Mouse (Mus musculus): ENCODE measurements around the gene Vmn1r232. TPM values are rescaled to one million over a fixed set of nuclear protein-coding genes. Genes with fewer than 3 reads are reported as not detected.

The Vmn1r232 gene
- polyA plus RNA-seq (2012; fragmentation: generic; extraction: Trizol) = not detected

DNA sequence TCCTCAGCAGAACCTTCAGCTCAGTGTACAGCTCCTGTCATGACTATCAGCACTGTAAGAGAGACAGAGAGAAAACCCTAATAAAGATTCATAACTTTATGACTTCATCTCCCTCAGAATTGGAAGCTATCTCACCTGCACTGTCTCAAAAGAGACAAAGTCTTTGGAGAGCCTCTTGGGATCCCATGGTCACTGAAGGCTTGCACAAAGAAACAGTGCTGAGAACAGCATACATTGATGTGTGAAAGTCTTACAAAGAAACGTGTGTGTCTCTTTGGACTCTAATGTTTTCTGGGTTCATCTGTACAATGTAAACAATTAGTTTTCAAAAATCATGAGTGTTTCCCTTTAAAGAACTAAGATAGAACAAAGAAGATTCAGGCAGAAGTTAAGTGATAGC, at the start of gene Vmn1r232:
TSS of gene Vmn1r232 (minus strand) at position 101 of the 400 bp plus-strand sequence.
- TF ChIP-seq MYOD1 (IDR thresholded peaks at IDR 0.05; ENCODE audit: control insufficient read depth in 1 of 3, insufficient read length in 2 of 3, low read depth in 2 of 3) (no peak), MYOG (IDR thresholded peaks at IDR 0.05; ENCODE audit: control insufficient read depth in 1 of 3, insufficient read depth in 1 of 3, insufficient read length in 2 of 3, low read depth in 2 of 3) (no peak)
- no peak within 1 kb of the TSS for H3K4me2 ChIP-seq (ENCODE audit: low read depth)
- H3K27me3 ChIP-seq (ENCODE audit: control insufficient read depth, insufficient read depth, insufficient read length) = no peaks in the 10 kb centered on the region
- no peak within 1 kb of the TSS for H3ac ChIP-seq (ENCODE audit: control insufficient read depth, insufficient read length)
- H3K36me3 ChIP-seq (ENCODE audit: control insufficient read depth, insufficient read depth) = no peaks in the 10 kb centered on the region
- H3K79me2 ChIP-seq (ENCODE audit: control insufficient read depth, insufficient read depth) = no peaks in the 10 kb centered on the region
- H3K4me3 ChIP-seq = no peak within 1 kb of the TSS

DNA sequence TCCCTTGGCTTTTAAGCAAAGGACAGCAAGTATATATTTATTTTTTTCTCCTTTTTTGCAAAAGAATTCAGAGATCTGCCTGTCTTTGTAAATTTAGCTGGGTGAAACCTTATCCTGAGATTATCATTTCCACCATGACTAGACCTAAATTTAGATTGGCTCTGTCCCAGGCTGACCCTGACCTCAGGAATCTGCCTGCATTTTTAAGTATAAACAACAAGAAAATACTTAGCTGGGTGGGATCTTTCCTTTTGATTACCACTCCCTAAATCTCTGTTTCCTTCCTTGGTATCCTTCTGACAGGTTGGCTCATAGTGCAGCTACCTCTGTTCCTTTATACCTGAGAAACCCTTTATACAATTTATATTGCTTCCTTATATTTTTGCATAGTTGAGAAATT, 47.2 kb upstream of the Vmn1r232 start:
- Histone ChIP-seq H3K27me3 (ENCODE audit: control insufficient read depth, insufficient read depth, insufficient read length) (no peaks in the 10 kb centered on the region), H3ac (ENCODE audit: control insufficient read depth, insufficient read length) (no peak overlapping the region), H3K4me3 (no peak overlapping the region), H3K79me2 (ENCODE audit: control insufficient read depth, insufficient read depth) (no peaks in the 10 kb centered on the region), H3K36me3 (ENCODE audit: control insufficient read depth, insufficient read depth) (peaks cover 51% of the 10 kb centered on the region), H3K4me2 (ENCODE audit: low read depth) (no peak overlapping the region)
- TF ChIP-seq E2F4 (IDR thresholded peaks at IDR 0.05; ENCODE audit: insufficient read depth) (no peak), TCF12 (IDR thresholded peaks at IDR 0.05; ENCODE audit: insufficient read depth, poor library complexity, severe bottlenecking) (no peak), SRF (IDR thresholded peaks at IDR 0.05; ENCODE audit: control insufficient read depth, insufficient read length, low read depth) (no peak), USF1 (IDR thresholded peaks at IDR 0.05; ENCODE audit: low read depth) (no peak), POLR2A (IDR thresholded peaks at IDR 0.05; ENCODE audit: insufficient read length, low read depth) (no peak)

DNA sequence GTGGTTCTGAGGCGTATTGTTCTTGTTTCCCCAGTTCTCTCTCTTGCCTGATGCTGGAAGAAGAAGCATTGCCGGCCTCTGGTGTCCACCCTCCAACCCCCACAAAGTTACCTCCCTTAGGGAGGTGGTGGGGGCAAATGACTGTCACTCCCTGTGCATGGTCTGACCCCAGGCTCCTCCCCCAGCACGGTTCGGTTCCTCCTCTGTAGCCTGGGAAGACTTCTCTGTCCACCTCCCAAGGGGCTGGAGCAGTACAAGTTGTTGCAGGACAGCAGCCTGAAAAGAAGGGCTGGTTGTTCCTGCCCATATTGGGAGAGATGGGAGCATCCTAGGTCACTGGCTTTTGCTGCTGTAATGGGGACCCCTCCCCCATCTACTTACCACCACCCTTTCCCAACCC, 45.9 kb upstream of the Vmn1r232 start:
- H3K4me2 ChIP-seq (ENCODE audit: low read depth) = no peak overlapping the region

DNA sequence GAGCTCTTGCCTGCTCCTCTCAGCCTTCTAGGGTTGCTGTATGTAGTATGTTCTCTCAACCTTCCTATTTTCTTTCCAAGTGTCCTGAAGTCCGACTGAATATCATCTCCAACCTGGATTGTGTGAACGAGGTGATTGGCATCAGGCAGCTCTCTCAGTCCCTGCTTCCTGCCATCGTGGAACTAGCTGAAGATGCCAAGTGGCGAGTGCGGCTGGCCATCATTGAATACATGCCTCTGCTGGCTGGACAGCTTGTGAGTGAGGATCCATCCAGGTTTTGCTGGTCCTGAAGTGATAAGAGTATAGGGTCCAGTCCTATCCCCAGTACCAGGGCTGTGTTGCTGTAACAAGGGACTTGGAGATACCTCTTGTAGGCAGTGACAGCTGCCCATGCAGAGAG, 40.9 kb upstream of the Vmn1r232 start:
- H3K4me2 ChIP-seq (ENCODE audit: low read depth) = no peak overlapping the region
- H3K79me2 ChIP-seq (ENCODE audit: control insufficient read depth, insufficient read depth) = no peaks in the 10 kb centered on the region
- H3K36me3 ChIP-seq (ENCODE audit: control insufficient read depth, insufficient read depth) = peaks cover 88% of the 10 kb centered on the region
- no peak overlapping the region for H3ac ChIP-seq (ENCODE audit: control insufficient read depth, insufficient read length)
- TF ChIP-seq MYOG (IDR thresholded peaks at IDR 0.05; ENCODE audit: control insufficient read depth in 1 of 3, insufficient read depth in 1 of 3, insufficient read length in 2 of 3, low read depth in 2 of 3) = no peak
- TF ChIP-seq TCF3 (IDR thresholded peaks at IDR 0.05; ENCODE audit: insufficient read length, low read depth) = no peak
- no peak for TF ChIP-seq E2F4 (IDR thresholded peaks at IDR 0.05; ENCODE audit: insufficient read depth)
- no peak for TF ChIP-seq TCF12 (IDR thresholded peaks at IDR 0.05; ENCODE audit: insufficient read depth, poor library complexity, severe bottlenecking)
- TF ChIP-seq POLR2A (IDR thresholded peaks at IDR 0.05; ENCODE audit: insufficient read length, low read depth) = no peak
- TF ChIP-seq POLR2AphosphoS2 (IDR thresholded peaks at IDR 0.05; ENCODE audit: insufficient read length, low read depth) = no peak
- no peak for TF ChIP-seq USF1 (IDR thresholded peaks at IDR 0.05; ENCODE audit: low read depth)
- no peaks in the 10 kb centered on the region for H3K27me3 ChIP-seq (ENCODE audit: control insufficient read depth, insufficient read depth, insufficient read length)
- H3K4me3 ChIP-seq = no peak overlapping the region

More for the DNA sequence above, 45.9 kb upstream of the Vmn1r232 start:
- no peak overlapping the region for H3K4me3 ChIP-seq
- no peaks in the 10 kb centered on the region for H3K27me3 ChIP-seq (ENCODE audit: control insufficient read depth, insufficient read depth, insufficient read length)
- peaks cover 64% of the 10 kb centered on the region for H3K36me3 ChIP-seq (ENCODE audit: control insufficient read depth, insufficient read depth)
- TF ChIP-seq CEBPB (IDR thresholded peaks at IDR 0.05; ENCODE audit: insufficient read depth, poor library complexity, severe bottlenecking) = no peak
- no peak overlapping the region for H3ac ChIP-seq (ENCODE audit: control insufficient read depth, insufficient read length)
- H3K79me2 ChIP-seq (ENCODE audit: control insufficient read depth, insufficient read depth) = no peaks in the 10 kb centered on the region

DNA sequence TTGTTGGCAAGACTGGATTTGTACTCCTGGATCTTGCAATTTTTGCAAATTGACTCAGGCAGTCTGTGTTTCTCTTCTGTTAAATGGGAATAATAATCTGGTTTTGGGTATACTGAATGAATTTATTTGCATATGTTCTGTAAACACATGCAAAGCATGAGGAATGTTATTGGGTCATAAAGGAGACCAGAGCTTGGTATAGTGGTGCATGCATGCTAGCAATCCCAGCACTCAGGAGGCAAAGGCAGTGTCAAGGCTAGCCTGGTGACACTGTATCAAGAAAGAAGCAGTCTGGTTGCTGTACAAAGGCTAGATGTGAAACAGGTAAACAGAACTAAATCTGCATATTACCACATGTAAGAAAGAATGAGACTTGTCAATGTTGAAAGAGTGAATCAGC, 27.1 kb upstream of the Vmn1r232 start:
- H3K27me3 ChIP-seq (ENCODE audit: control insufficient read depth, insufficient read depth, insufficient read length) = no peaks in the 10 kb centered on the region
- H3ac ChIP-seq (ENCODE audit: control insufficient read depth, insufficient read length) = no peak overlapping the region
- H3K36me3 ChIP-seq (ENCODE audit: control insufficient read depth, insufficient read depth) = peaks cover 5% of the 10 kb centered on the region
- H3K79me2 ChIP-seq (ENCODE audit: control insufficient read depth, insufficient read depth) = peaks cover 60% of the 10 kb centered on the region
- peak overlapping the region; percentile 97 for H3K4me3 ChIP-seq
- peak overlapping the region; percentile 82 for H3K4me2 ChIP-seq (ENCODE audit: low read depth)
- TF ChIP-seq TCF3 (IDR thresholded peaks at IDR 0.05; ENCODE audit: insufficient read length, low read depth) = no peak
- no peak for TF ChIP-seq USF1 (IDR thresholded peaks at IDR 0.05; ENCODE audit: low read depth)
- no peak for TF ChIP-seq MYOD1 (IDR thresholded peaks at IDR 0.05; ENCODE audit: control insufficient read depth in 1 of 3, insufficient read length in 2 of 3, low read depth in 2 of 3)
- no peak for TF ChIP-seq POLR2A (IDR thresholded peaks at IDR 0.05; ENCODE audit: insufficient read length, low read depth)
- TF ChIP-seq POLR2AphosphoS2 (IDR thresholded peaks at IDR 0.05; ENCODE audit: insufficient read length, low read depth) = no peak
- TF ChIP-seq SRF (IDR thresholded peaks at IDR 0.05; ENCODE audit: control insufficient read depth, insufficient read length, low read depth) = no peak
- TF ChIP-seq REST (IDR thresholded peaks at IDR 0.05; ENCODE audit: insufficient read depth, insufficient read length) = no peak
- TF ChIP-seq TCF12 (IDR thresholded peaks at IDR 0.05; ENCODE audit: insufficient read depth, poor library complexity, severe bottlenecking) = no peak
- no peak for TF ChIP-seq MAX (IDR thresholded peaks at IDR 0.05; ENCODE audit: low read depth)
- no peak for TF ChIP-seq MYOG (IDR thresholded peaks at IDR 0.05; ENCODE audit: control insufficient read depth in 1 of 3, insufficient read depth in 1 of 3, insufficient read length in 2 of 3, low read depth in 2 of 3)
- TF ChIP-seq E2F4 (IDR thresholded peaks at IDR 0.05; ENCODE audit: insufficient read depth) = no peak

DNA sequence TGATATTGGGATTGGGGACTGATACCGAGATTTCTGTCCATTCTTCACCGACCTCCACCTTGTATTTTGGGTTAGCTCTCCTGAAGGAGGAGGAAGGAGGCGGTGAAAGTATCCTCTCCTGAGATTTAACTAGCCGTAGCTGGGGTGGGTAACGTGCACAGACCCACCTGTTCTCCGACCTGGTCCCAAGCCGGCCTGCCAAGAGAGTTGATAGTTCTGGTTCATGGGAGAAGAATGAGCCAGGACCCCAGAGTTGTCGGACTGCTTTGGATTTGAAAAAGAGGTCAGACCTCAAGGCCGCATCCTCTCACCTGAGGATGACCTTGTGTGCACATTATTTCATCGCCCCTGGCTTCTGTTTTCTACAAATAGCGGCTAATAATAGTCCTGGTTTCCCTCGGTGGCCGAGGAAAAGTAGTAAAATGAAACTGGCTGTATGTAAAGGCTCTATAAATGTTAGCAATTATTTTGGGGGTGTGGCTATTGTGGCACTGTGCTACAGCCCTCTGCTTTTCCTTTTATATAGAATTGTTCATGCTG, 26.6 kb upstream of the Vmn1r232 start:
- H3K27me3 ChIP-seq (ENCODE audit: control insufficient read depth, insufficient read depth, insufficient read length) = no peaks in the 10 kb centered on the region
- peak overlapping the region; percentile 97 for H3K4me3 ChIP-seq
- no peaks in the 10 kb centered on the region for H3K36me3 ChIP-seq (ENCODE audit: control insufficient read depth, insufficient read depth)
- H3ac ChIP-seq (ENCODE audit: control insufficient read depth, insufficient read length) = peak overlapping the region; percentile 74
- H3K79me2 ChIP-seq (ENCODE audit: control insufficient read depth, insufficient read depth) = peaks cover 56% of the 10 kb centered on the region
- TF ChIP-seq SRF (IDR thresholded peaks at IDR 0.05; ENCODE audit: control insufficient read depth, insufficient read length, low read depth) = no peak
- no peak for TF ChIP-seq POLR2A (IDR thresholded peaks at IDR 0.05; ENCODE audit: insufficient read length, low read depth)
- TF ChIP-seq MYOG (IDR thresholded peaks at IDR 0.05; ENCODE audit: control insufficient read depth in 1 of 3, insufficient read depth in 1 of 3, insufficient read length in 2 of 3, low read depth in 2 of 3) = no peak
- TF ChIP-seq E2F4 (IDR thresholded peaks at IDR 0.05; ENCODE audit: insufficient read depth) = no peak
- no peak for TF ChIP-seq MYOD1 (IDR thresholded peaks at IDR 0.05; ENCODE audit: control insufficient read depth in 1 of 3, insufficient read length in 2 of 3, low read depth in 2 of 3)
- no peak for TF ChIP-seq REST (IDR thresholded peaks at IDR 0.05; ENCODE audit: insufficient read depth, insufficient read length)
- TF ChIP-seq MAX (IDR thresholded peaks at IDR 0.05; ENCODE audit: low read depth) = no peak
- TF ChIP-seq TCF3 (IDR thresholded peaks at IDR 0.05; ENCODE audit: insufficient read length, low read depth) = no peak
- H3K4me2 ChIP-seq (ENCODE audit: low read depth) = peak overlapping the region; percentile 82
